Mouse (Mus musculus) kidney, postnatal 36 days (tissue): Measurements from ENCODE around the gene Ints3.

Experiments
- DNase-seq, 2 experiments: peaks; one replicate each; pipeline ENCODE4 v3.0.0; 2021 to 2022; ENCODE audit warnings: mixed read lengths in 2 of 2

Ints3 gene

GRCm38 (mm10) chr3:90389511-90390490, 43.6 kb downstream of the Ints3 start, which contains the start of gene Slc27a3:
Slc27a3 (minus strand) TSS chr3:90389938.
- peak; percentile 42 to 70 for DNase-seq

DNA sequence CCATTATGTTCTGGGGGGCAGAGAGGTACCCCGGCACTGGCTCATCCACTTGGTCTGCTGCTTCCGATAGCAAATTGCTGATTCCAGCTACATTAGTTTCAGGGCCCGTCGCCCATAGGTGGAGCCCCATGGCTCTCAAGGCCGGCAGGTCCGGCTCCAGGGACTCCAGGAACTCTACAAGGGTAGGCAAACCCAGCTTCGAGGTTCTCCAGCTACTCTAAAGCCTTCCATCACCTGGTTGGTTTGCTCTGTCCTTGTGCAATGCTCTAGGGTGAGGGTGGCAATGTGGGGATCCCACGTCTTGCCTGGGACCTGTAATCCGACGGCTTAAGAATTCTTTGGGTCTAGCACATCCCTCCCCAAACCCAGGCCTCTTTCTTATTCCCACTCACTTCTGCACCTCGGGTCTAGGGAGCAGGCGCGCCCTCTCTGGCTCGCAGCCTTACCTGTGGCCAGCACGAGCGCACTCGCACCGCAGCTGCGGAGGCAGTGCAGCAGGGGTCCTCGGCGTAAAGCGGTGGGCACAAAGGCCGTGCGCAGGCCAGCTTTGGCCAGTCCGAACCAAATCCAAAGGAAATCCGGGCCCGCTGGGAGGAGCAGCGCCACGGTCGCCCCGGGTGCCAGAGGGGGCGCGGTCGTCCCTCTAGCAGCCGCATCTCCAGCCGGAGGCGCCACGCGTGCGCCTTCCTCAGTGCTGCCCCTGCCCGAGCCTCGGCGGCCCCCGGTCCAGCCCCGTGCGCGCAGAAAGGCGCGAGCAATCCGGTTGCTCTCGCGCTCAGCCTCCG, 44.5 kb downstream of the Ints3 start:
- peak; percentile 39 to 73 for DNase-seq

- no peak for DNase-seq
Observed at GRCm38 (mm10) chr3:90388192-90388591, 45.2 kb downstream of the Ints3 start.

DNA sequence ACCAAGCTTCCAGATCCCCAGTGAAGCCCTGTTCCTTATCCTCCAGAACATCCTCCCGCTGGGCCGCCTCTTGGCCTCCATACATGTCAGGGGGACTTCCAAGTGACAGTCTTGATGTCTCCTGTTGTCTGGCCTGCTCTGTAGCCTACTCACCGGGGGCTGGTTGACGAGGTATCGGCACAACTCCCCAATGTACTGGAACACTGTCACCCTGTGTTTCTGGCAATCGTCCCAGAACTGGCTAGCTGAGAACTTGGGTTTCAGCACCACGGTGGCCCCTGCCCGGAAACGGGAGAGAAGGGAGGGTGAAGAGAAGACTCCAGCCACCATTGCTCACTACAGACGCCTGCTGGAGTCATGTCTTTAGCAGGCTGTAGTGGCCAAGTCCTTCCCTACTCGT, 45.9 kb downstream of the Ints3 start:
- peak; percentile 40 to 46 for DNase-seq

GRCm38 (mm10) chr3:90386817-90387216, 46.6 kb downstream of the Ints3 start:
- DNase-seq: no peak

GRCm38 (mm10) chr3:90384851-90385375, 48.5 kb downstream of the Ints3 start:
- no peak for DNase-seq

DNA sequence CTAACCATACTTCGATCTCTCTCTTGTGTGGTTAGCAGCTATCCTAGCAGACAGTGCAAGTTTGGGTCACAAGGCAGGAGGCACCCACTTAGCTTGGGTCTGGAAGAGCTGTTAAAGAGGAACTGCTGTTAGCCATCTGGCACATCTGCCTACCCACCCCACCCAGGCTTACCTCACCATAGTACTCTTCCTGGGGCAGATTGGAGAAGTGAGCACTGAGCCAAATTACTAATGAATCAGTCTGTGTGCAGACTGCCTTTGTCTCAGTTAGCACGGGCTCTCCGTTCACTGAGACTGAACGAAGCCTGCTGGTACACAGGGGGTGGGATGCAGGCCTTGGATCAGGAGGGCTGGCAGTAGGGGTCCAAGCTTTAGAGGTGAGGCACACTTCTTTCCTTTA, 49.7 kb downstream of the Ints3 start:
- no peak for DNase-seq

DNA sequence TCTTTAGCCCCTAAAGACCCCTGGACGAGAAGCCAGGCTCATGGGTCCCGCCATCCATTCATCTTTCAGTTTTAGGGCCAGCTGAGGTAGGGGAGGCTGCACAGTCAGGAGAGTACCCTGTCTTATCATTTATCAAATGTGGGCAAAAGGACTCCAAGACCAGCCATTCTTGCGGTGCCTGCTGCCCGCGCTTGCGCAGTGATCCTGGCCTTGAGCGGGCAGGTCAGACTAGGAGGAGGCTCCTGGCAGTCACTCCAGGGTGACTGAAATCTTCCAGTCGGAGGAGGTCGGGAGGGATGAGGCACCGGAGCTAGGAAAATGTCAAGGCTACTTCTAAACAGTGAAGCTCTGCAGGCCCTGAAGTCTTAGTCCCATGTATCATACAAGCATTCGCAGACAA, 51.7 kb downstream of the Ints3 start:
- DNase-seq: no peak

GRCm38 (mm10) chr3:90378496-90378895, 54.9 kb downstream of the Ints3 start:
- no peak for DNase-seq

GRCm38 (mm10) chr3:90376247-90376585, 57.2 kb downstream of the Ints3 start:
- DNase-seq: peak; percentile 44 to 52

- DNase-seq: no peak
Observed at GRCm38 (mm10) chr3:90375562-90376246, 57.7 kb downstream of the Ints3 start.

DNA sequence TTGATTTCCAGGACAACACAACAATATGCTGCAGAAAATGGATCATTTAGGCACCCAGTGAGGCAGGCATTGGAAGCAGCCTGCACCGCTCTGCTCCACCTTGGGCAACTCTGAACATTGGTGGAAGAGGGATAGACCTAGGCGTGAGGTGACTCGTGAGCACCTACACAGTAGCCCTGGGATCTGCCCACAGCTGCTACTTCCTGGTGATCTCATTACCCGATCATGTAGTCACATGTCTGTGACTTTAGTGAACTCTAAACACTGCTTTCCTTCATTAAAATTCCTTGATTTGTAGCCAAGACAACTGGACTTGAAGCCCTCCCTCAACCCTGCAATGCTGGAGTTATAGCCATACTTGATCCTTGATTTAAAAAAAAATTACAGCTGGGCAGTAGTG, 59.1 kb downstream of the Ints3 start:
- peak in 1 of 2 experiments; percentile 49 for DNase-seq

DNA sequence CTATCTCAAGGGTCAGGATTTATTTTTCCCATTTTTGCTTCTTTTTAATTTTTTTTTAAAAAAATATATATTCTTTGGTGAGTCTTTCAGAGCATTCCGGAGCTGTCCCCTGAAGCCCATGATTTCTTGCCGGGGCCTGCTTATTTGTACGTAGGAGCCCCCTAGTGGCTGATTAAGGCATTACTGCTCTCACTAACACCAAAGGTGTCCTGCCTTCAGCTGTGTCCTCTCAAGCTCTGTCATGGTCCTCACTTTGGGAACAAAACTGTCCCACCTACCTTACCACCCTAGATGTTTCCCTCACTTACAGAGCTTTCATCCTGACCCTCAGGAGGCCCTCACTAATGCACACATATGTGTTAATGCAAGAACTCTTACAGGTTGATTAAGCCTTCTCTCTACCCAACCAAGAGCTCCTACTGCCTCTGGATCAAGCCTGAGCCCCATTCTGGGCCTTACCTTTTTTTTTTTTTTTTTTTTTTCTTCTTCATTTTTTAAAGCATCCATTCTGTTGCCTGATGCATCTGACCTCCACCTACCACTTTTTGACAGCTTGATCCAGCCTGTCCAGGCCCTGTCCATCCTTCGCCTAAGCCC, 59.9 kb downstream of the Ints3 start:
- DNase-seq: peak; percentile 90 to 91

DNA sequence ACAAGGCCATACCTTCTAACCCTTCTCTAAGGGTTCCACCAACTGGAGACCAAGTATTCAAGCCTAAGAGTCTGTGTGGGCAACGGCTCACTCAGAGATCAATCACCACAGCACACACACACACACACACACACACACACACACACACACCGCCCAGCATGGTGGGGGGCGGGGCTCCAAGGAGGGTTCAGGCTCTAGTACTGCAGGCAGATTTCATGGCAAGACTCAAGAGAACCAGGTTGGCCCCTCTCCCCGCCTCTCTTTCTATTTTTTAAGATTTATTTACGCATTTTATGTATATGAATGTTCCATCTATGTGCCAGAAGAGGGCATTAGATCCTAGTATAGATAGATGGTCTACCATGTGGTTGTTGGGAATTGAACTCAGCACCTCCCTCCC, 60.6 kb downstream of the Ints3 start:
- DNase-seq: no peak

GRCm38 (mm10) chr3:90371857-90372256, 61.6 kb downstream of the Ints3 start:
- no peak for DNase-seq

DNA sequence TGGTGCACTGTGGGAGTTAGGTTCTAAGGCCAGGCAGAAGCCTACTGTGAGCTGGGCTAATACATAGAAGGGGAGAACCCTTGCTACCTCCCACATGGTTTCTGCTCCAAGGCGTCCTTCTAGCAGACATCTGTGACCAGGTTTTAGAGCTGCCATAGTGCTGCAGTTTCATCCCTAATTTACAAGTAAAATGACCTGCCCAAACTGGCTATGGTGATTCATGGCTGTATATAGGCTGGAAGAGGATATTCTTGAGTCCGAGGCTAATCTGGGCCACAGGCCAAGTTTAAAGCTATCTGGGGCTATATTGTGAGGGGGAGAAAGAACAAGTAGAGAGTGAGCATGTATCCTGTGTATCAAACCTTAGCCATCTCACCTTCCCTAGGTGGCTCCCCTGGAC, 64.4 kb downstream of the Ints3 start:
- no peak for DNase-seq

DNA sequence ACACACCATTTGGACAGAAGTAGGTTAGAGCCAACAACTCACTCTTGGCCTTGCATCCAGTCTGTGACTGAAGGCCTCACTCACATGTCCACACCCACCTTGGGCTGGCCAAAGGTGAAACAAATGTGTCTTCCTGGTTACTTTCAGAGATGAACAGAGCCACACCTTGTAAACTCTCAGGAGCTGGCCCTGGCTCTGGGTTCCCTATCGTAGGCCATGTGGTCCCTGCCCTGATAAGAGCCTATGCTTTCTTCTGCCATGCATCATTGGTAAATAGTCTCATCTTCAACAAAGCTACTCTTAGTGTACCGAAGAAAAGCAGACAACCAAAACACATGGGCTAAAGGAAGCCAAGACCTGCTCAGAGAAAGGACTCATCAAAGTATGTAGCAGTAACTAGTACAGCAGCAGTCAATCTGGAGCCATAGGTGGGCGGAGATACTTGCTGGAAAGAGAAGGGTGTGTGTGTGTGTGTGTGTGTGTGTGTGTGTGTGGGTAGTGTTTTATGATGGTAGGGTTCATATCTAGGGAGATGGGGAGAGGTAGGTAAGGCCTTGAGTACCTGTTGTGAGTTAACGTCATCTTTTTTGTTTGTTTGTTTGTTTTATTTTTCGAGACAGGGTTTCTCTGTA, 66.3 kb downstream of the Ints3 start:
- DNase-seq: no peak

DNA sequence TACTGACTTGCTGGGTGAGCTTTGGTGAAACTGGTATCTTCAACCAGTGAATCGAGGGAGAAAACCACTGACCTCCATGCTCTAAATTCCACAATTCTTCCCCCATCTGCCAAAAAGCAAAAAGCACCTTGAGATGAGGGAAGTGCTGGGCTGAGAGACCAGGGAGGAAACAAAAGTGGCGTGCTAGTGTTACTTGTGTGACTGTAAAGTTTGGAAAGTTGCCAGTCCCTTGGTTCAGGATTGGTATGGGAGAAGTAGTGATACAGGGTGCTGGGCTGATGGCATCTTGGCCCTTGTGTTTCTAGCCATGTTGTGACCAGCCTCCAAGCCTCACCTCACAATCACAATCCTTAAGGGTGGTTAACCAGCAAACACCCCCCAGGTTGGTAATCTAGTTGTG, 71.1 kb downstream of the Ints3 start:
- no peak for DNase-seq

DNA sequence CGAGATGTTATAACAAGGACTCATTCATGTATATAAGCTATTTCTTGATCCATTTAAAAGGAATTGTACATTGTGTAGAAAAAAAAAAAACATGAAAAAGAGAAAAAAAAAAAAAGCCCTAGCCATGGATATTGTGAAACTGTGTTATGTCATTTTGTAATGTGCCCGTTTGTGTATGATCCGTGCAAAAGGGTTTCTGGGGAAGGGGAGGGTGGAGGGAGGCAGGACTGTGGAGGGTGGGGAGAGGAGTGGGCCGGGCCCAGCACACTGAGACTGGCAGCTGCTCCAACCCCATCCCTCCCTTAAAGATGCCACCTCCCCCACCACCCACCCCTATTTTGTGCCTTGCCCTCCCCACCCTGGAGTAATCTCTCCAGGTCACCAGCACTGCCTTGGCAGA, 71.9 kb downstream of the Ints3 start:
- DNase-seq: no peak

- DNase-seq: no peak
Observed at GRCm38 (mm10) chr3:90359230-90359629, 74.2 kb downstream of the Ints3 start.

GRCm38 (mm10) chr3:90357959-90358358, 75.5 kb downstream of the Ints3 start:
- no peak for DNase-seq

- DNase-seq: no peak
Observed at GRCm38 (mm10) chr3:90347847-90348246, 85.6 kb downstream of the Ints3 start.
